Mouse (Mus musculus) cerebellum, adult 18-20 months (tissue): Measurements from ENCODE around the gene Klf12.

Source experiments
- DNase-seq, 2 experiments: peaks; one replicate each; pipeline ENCODE4 v3.0.0; 2021

The Klf12 gene

DNA sequence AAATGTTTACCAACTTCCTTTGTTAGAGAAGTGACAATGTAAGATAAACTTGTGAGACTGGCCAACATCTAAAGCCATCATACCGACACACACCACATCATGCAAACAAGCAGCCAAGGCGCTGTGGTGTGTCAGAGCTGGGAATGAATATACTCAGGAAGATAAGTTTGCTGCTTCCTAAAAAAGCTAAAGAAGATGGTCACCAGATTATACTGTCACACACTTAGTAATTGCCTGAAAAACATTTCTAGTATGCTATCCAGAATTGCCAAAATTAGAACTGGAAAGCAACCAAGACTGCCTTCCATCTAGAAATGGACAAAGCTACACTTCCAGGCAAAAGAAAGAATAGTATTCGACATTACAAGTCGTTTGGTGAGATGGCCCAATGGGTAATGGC is 163.4 kb downstream of the Klf12 start:
- no peak for DNase-seq

GRCm38 (mm10) chr14:100119866-100120265 is 164.6 kb downstream of the Klf12 start:
- no peak for DNase-seq

- DNase-seq: no peak
Observed at GRCm38 (mm10) chr14:100113419-100113818, 171.1 kb downstream of the Klf12 start.

GRCm38 (mm10) chr14:100111735-100112134 is 172.7 kb downstream of the Klf12 start:
- DNase-seq: no peak

- no peak for DNase-seq
Observed at GRCm38 (mm10) chr14:100109563-100109962, 174.9 kb downstream of the Klf12 start.

DNA sequence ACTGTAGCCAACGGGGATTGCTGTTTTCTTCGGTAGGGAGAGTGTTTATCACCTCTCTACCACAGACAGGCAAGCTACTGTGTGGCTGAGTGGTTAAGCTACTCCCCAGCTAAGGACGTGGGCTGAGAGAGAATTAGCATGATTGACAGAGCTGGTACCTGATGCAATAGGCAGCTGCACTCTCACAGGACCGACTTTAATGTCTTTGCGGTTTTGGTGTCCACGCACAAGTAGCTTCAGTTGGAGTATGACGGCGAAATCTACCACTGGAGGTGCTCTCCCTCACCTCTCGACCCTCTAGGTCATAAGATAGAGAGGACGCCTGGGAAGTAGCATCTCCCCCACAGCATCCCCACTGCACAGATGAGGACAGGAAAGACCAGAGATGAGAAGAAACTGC is 178.9 kb downstream of the Klf12 start:
- no peak for DNase-seq

- no peak for DNase-seq
Observed at GRCm38 (mm10) chr14:100104818-100105217, 179.7 kb downstream of the Klf12 start.

- no peak for DNase-seq
Observed at GRCm38 (mm10) chr14:100103818-100104217, 180.7 kb downstream of the Klf12 start.

GRCm38 (mm10) chr14:100097208-100098189 is 187.0 kb downstream of the Klf12 start:
- DNase-seq: no peak

DNA sequence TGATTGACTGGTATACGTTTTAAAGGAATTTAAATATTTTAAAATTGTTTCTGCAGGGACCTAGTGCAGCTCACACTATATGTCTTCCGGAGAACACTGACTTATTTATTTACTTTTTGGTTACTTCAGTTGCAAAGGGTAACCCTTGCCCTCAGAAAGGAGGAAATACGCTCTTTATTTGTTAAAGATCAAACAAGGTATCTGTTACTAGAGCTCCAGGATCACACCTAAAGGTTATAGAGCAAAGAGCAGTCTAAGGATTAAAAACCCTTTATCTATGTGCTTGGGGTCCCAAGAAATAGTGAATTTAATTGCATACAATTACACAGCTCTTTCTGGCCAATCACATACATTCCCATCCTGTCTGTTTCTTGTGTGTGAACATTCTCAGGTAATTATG is 188.7 kb downstream of the Klf12 start:
- DNase-seq: no peak

DNA sequence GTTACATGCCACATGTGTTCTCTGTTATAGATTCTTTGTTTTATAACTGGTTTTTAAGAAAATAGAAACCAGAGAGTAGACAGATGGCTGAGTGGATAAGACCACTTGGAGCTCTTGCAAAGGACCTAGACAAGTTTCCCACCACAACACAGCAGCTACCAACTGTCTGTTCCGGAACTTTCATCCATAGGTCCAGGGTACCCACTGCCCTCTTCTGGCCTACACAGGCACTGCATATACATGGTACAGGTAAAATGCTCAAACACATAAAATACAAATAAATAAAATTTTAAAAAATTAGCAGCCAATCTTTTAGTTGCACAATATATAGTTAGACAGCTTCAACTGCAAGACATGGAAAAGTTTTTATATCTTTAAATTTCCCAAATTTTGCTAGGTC is 194.0 kb downstream of the Klf12 start:
- no peak for DNase-seq

- no peak for DNase-seq
Observed at GRCm38 (mm10) chr14:100079620-100080019, 204.9 kb downstream of the Klf12 start.

DNA sequence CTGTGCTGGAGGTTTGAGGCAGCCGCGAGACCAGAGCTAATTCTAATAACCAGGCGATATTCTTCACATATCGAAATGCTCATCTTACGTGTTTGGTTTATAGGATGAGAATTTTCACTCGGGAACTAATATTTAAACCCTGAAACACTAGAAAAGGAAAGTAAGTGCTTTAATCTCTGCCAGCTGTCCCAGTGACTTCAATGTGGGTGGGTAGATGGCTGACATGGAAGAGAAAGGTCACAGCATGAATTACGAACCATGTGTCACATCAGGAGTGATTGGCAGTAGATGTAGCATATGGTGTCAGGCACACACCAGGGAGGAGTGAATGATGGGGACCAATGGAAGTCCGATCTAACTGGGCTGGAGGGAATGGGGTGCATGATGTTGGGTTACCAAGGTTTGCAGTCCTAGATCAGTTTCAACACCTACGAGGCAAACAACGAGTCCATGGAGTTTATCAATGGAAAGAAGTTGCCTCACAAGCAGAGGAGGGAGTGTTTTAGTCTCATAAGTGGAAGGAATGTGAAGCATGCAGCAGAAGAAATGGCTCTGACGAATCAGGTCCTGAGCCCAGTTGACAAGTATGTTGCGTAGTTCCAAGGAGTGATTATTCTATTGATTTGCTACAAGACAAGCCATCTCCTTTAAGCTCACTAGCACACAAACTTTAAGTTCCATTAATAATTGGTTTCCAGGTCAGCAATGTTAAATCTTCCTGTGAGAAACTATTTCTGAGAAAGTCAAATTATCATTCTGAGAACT is 211.9 kb downstream of the Klf12 start:
- no peak for DNase-seq

- DNase-seq: no peak
Observed at GRCm38 (mm10) chr14:100069543-100070090, 214.9 kb downstream of the Klf12 start.

- no peak for DNase-seq
Observed at GRCm38 (mm10) chr14:100068715-100069114, 215.8 kb downstream of the Klf12 start.

DNA sequence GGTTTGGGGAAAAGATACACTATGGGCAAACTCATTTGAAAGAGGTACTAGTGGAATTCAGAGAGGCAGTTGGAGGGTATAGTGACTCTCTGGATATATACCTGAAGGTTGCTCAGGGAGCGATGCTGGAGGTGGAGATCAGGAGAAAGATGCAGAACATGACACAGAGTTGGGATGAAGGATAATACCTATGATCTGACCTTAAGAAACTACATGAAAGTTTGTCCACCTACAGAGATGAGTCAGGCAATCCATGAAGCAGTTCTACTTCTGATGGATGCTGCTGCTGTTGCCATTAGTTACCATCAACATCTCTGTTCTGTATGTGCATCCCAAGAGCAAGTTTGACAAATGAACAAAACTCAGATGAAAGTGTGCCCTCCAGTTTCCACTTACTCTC is 222.0 kb downstream of the Klf12 start:
- DNase-seq: no peak

- no peak for DNase-seq
Observed at GRCm38 (mm10) chr14:100054150-100054549, 230.3 kb downstream of the Klf12 start.

GRCm38 (mm10) chr14:100053456-100053855 is 231.0 kb downstream of the Klf12 start:
- DNase-seq: no peak

- no peak for DNase-seq
Observed at GRCm38 (mm10) chr14:100052876-100053275, 231.6 kb downstream of the Klf12 start.

DNA sequence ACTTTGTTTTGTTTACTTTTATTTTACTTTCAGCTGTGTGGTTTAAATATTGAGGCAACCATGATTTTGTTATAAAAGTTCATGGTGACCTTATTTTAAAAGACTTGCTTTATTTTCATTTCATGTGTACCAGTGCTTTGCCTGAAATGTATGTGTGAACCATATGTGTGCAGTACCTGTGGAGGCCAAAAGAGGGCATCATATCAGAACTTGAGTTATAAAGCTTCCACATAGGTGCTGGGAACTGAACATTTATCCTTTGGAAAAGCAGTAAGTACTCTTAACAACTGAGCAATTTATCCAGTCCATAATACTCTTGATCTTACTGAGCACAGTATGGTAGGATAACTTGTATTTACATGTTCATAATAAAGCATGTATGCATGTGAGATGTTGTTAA is 239.0 kb downstream of the Klf12 start:
- DNase-seq: no peak

DNA sequence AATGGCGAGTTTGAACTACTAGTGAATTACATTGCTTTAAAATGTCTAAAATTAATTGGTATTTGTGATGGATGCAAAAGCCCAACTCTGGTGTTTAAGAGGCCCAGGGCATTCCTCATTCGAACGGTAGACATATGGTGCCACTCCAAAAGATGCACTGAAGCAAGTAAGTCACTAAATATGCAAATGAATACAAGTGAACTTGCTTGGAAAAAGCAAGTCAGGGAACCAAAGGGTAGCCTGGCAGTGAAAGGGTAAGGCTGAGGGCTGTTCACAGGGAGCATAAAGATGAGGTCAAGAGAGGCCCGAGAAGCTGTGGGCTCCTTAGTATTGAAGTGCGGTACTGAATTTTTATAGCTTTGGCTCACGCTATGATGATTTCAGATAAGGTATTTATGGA is 242.7 kb downstream of the Klf12 start:
- no peak for DNase-seq

GRCm38 (mm10) chr14:100026671-100027070 is 257.8 kb downstream of the Klf12 start:
- no peak for DNase-seq

GRCm38 (mm10) chr14:100017219-100017618 is 267.3 kb downstream of the Klf12 start:
- no peak for DNase-seq

DNA sequence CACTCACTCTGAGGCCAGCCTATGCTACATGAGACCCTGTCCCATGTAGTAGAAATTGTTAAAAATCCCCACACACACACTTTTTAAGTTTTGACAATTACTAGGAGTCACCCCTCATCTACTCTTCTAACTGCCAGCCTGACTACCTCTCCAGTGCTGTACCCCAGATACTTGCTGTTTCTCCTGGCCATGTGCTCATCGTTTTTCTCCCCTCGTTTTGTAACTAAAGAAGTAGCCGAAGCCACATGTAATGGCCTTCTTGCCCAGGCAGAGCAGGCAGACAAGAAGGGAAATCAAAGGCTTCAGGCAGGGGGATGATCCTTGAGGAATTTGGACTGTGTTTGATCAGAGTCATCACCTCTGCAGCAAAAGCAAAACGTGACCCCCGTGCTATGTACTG is 274.0 kb downstream of the Klf12 start:
- no peak for DNase-seq
